Mouse (Mus musculus) E14TG2a.4 (cell line): ENCODE results near the gene Lrrn4.

Experiments
- H3K27me3 ChIP-seq: 2 replicates; pipeline ENCODE4 v1.6.1; 2014; ENCODE audit warnings: low read length, control low read depth; ENCODE audit not compliant: insufficient read depth
- H3K36me3 ChIP-seq: 2 replicates; pipeline ENCODE4 v1.6.1; 2014; ENCODE audit warnings: low read length, control low read depth; ENCODE audit not compliant: insufficient read depth
- H3K4me1 ChIP-seq: replicated peaks from 2 replicates; pipeline ENCODE4 v1.6.1; 2014; ENCODE audit warnings: low read depth, low read length, control low read depth
- H3K4me3 ChIP-seq: replicated peaks from 2 replicates; pipeline ENCODE4 v1.5.1; 2014; ENCODE audit warnings: mild to moderate bottlenecking, low read length
- H3K9me3 ChIP-seq: 2 replicates; pipeline ENCODE4 v1.6.1; 2014; ENCODE audit warnings: low read length, control low read depth
- CTCF ChIP-seq: conservative IDR thresholded peaks from 2 replicates; pipeline ENCODE4 v1.5.1; 2014; ENCODE audit warnings: low read length
- NANOG ChIP-seq: IDR thresholded peaks from 2 replicates; pipeline ENCODE4 v1.6.1; 2014; ENCODE audit warnings: borderline replicate concordance, low read length, mixed read lengths
- POU5F1 ChIP-seq: IDR thresholded peaks from 2 replicates; pipeline ENCODE4 v1.6.1; 2014; ENCODE audit warnings: low read length, borderline replicate concordance

Lrrn4 gene

GRCm38 (mm10) chr2:132904961-132905360 is 24.3 kb upstream of the Lrrn4 start:
- H3K27me3 ChIP-seq = peaks cover 4% of the 10 kb centered on the region
- no peaks in the 10 kb centered on the region for H3K9me3 ChIP-seq
- H3K4me3 ChIP-seq = no peak overlapping the region
- 0 out of 2 replicates have a peak, but pooled peaks cover 2% of the 10 kb centered on the region for H3K4me1 ChIP-seq
- no peaks in the 10 kb centered on the region for H3K36me3 ChIP-seq
- TF ChIP-seq CTCF = no peak
- no peak for TF ChIP-seq NANOG
- no peak for TF ChIP-seq POU5F1

DNA sequence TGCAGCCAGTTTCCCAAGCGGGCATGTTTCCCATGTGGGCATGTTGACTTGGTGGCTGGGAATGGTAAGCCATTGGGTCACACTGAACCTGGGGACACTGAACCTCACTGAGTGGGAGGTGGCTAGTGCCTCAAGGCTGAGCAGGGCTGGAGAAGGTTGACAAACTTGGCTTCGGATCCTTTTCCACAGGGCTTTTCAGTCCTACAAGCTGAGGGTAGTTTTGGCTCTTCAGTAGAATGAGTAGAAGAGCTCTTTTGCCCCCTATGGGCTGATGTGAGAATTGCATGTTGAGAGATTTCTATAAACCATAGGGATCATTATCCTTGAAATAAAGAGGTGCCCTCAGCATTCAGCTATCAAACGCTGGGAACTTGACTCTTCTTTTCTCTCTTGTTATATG is 22.8 kb upstream of the Lrrn4 start:
- TF ChIP-seq POU5F1 (no peak), NANOG (no peak), CTCF (peak; percentile 84)

DNA sequence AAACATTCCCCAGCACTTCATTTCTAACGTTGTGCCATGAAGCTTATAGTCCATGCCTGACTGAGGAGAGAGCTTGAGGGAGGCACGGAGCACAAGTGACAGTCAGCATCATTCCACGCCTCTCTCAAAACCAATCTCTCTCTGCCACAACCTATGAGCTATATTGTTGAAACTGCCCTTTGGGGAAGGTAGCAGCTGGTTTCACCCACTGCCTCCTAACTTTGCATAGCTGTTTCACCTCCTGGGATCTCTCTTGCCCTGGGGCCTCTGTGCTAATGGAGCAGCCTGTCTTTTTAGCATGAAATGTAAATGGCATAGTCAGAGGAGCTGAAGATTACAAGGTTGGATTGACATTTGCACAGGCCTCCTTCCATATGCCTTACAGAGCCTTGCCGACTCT is 21.4 kb upstream of the Lrrn4 start:
- TF ChIP-seq CTCF = no peak
- no peak overlapping the region for H3K4me3 ChIP-seq
- peaks cover 4% of the 10 kb centered on the region for H3K27me3 ChIP-seq
- H3K36me3 ChIP-seq = no peaks in the 10 kb centered on the region
- 0 out of 2 replicates have a peak, but pooled peaks cover 2% of the 10 kb centered on the region for H3K4me1 ChIP-seq
- H3K9me3 ChIP-seq = no peaks in the 10 kb centered on the region

More for the DNA sequence above, 22.8 kb upstream of the Lrrn4 start:
- Histone ChIP-seq H3K4me1 (0 out of 2 replicates have a peak, but pooled peaks cover 2% of the 10 kb centered on the region), H3K36me3 (no peaks in the 10 kb centered on the region), H3K27me3 (peaks cover 4% of the 10 kb centered on the region), H3K9me3 (no peaks in the 10 kb centered on the region), H3K4me3 (no peak overlapping the region)

GRCm38 (mm10) chr2:132901636-132902035 is 20.9 kb upstream of the Lrrn4 start:
- Histone ChIP-seq H3K36me3 (no peaks in the 10 kb centered on the region), H3K4me3 (no peak overlapping the region), H3K9me3 (no peaks in the 10 kb centered on the region), H3K4me1 (0 out of 2 replicates have a peak, but pooled peaks cover 2% of the 10 kb centered on the region), H3K27me3 (peaks cover 4% of the 10 kb centered on the region)
- no peak for TF ChIP-seq NANOG
- no peak for TF ChIP-seq POU5F1
- TF ChIP-seq CTCF = no peak

GRCm38 (mm10) chr2:132900596-132900995 is 19.9 kb upstream of the Lrrn4 start:
- no peak for TF ChIP-seq CTCF

GRCm38 (mm10) chr2:132898211-132898610 is 17.5 kb upstream of the Lrrn4 start:
- TF ChIP-seq POU5F1 (no peak), CTCF (no peak), NANOG (no peak)
- Histone ChIP-seq H3K4me3 (no peak overlapping the region), H3K9me3 (peaks cover 5% of the 10 kb centered on the region; the same call in 1 of the 2 replicates), H3K36me3 (no peaks in the 10 kb centered on the region), H3K4me1 (no peaks in the 10 kb centered on the region), H3K27me3 (peaks cover 4% of the 10 kb centered on the region; the same call in 1 of the 2 replicates)

More at GRCm38 (mm10) chr2:132900596-132900995, 19.9 kb upstream of the Lrrn4 start:
- H3K27me3 ChIP-seq = peaks cover 4% of the 10 kb centered on the region
- no peaks in the 10 kb centered on the region for H3K36me3 ChIP-seq
- no peaks in the 10 kb centered on the region for H3K9me3 ChIP-seq
- H3K4me1 ChIP-seq = 0 out of 2 replicates have a peak, but pooled peaks cover 2% of the 10 kb centered on the region
- no peak overlapping the region for H3K4me3 ChIP-seq

GRCm38 (mm10) chr2:132893826-132894225 is 13.1 kb upstream of the Lrrn4 start:
- H3K9me3 ChIP-seq = peaks cover 5% of the 10 kb centered on the region; the same call in 1 of the 2 replicates
- no peak for TF ChIP-seq CTCF
- H3K4me3 ChIP-seq = no peak overlapping the region
- no peaks in the 10 kb centered on the region for H3K36me3 ChIP-seq
- no peaks in the 10 kb centered on the region for H3K4me1 ChIP-seq
- H3K27me3 ChIP-seq = no peaks in the 10 kb centered on the region

- H3K4me1 ChIP-seq = peaks cover 24% of the 10 kb centered on the region
- H3K9me3 ChIP-seq = no peaks in the 10 kb centered on the region
- no peak overlapping the region for H3K4me3 ChIP-seq
- no peaks in the 10 kb centered on the region for H3K36me3 ChIP-seq
- TF ChIP-seq NANOG = no peak
- no peak for TF ChIP-seq POU5F1
- no peak for TF ChIP-seq CTCF
- H3K27me3 ChIP-seq = no peaks in the 10 kb centered on the region; the same call in 1 of the 2 replicates
Measured at GRCm38 (mm10) chr2:132885312-132885711, 4.6 kb upstream of the Lrrn4 start.

DNA sequence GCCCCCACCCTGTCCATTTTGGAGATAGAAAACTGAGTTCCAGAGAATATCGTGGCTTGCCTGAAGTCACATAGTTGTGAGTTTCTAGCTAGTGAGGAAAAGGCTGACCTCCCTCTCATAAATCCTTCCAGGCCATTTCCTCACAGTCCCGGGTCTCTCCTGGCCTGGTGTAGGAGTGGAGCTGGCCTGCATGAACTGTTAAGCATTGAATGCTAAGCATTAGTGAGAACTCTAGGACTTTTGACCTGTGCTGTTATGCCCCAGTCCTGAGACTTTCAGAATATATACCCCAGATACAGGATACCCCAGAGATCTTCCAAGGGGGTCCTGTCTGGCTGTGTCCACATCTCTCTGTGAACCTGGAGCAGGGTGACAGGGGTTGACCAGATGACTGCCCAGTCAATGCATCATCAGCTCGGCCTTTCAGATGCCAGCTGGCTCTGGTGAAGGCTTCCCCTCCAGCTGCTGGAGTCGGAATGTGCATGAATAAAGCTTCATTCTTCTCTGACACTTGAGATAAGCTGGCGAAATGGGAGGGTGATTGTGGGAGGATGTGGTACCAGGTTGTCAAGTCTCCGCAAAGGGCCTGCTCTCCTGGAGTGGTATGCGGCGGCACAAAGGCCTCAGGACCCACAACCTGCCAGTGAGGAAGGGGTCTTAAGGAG is 3.7 kb upstream of the Lrrn4 start:
- TF ChIP-seq CTCF (no peak), POU5F1 (no peak), NANOG (no peak)
- Histone ChIP-seq H3K4me1 (peaks cover 31% of the 10 kb centered on the region), H3K4me3 (no peak overlapping the region), H3K9me3 (no peaks in the 10 kb centered on the region), H3K36me3 (no peaks in the 10 kb centered on the region), H3K27me3 (peaks cover under 1% of the 10 kb centered on the region)
